Mouse (Mus musculus): Measurements from ENCODE around the gene Specc1l. TPM values are rescaled to one million over a fixed set of nuclear protein-coding genes. Genes with fewer than 3 reads are reported as not detected.

Specc1l gene
- polyA plus RNA-seq, 1 experiment from 2014 or later = 27.6 TPM

- H3K4me3 ChIP-seq (ENCODE audit: low read length) = peak overlapping the region; percentile 88
- H3K9ac ChIP-seq (ENCODE audit: low read depth, low read length) = peak overlapping the region; percentile 85; the same call in 1 of the 2 replicates
- no peak for ATAC-seq (ENCODE audit: low FRiP score, low TSS enrichment)
- H3K27me3 ChIP-seq (ENCODE audit: control insufficient read depth, insufficient read depth, low read length) = no peaks in the 10 kb centered on the region
- peak overlapping the region; percentile 65 for H3K4me2 ChIP-seq (replicated peaks; ENCODE audit: low read depth, low read length)
- peaks cover 12% of the 10 kb centered on the region for H3K4me1 ChIP-seq (ENCODE audit: control insufficient read depth, insufficient read depth, low read length)
- no peak overlapping the region for H3K27ac ChIP-seq (ENCODE audit: low read depth, low read length)
- 44% methylated on average over 7 of the region's 7 CpGs for WGBS
- H3K9me3 ChIP-seq (ENCODE audit: control insufficient read depth, low read length) = no peaks in the 10 kb centered on the region
- H3K36me3 ChIP-seq (ENCODE audit: control insufficient read depth, insufficient read depth, low read length) = no peaks in the 10 kb centered on the region
These were observed 1.1 kb downstream of the Specc1l start for GRCm38 (mm10) chr10:75212981-75213380.

- H3K27ac ChIP-seq (ENCODE audit: low read depth, low read length) = no peak overlapping the region
- no peaks in the 10 kb centered on the region for H3K36me3 ChIP-seq (ENCODE audit: control insufficient read depth, insufficient read depth, low read length)
- ATAC-seq (ENCODE audit: low FRiP score, low TSS enrichment) = no peak
- no peaks in the 10 kb centered on the region for H3K9me3 ChIP-seq (ENCODE audit: control insufficient read depth, low read length)
- WGBS = 87% methylated on average over 3 of the region's 3 CpGs
- H3K4me3 ChIP-seq (ENCODE audit: low read length) = no peak overlapping the region
- no peak overlapping the region for H3K9ac ChIP-seq (ENCODE audit: low read depth, low read length)
- H3K27me3 ChIP-seq (ENCODE audit: control insufficient read depth, insufficient read depth, low read length) = no peaks in the 10 kb centered on the region
- peaks cover 5% of the 10 kb centered on the region; the same call in 1 of the 2 replicates for H3K4me1 ChIP-seq (ENCODE audit: control insufficient read depth, insufficient read depth, low read length)
- no peak overlapping the region for H3K4me2 ChIP-seq (replicated peaks; ENCODE audit: low read depth, low read length)
These were observed 8.8 kb downstream of the Specc1l start for GRCm38 (mm10) chr10:75220722-75221121.

- H3K9ac ChIP-seq (ENCODE audit: low read depth, low read length) = no peak overlapping the region
- peaks cover 5% of the 10 kb centered on the region; the same call in 1 of the 2 replicates for H3K4me1 ChIP-seq (ENCODE audit: control insufficient read depth, insufficient read depth, low read length)
- WGBS = 76% methylated on average over 4 of the region's 4 CpGs
- no peak overlapping the region for H3K4me3 ChIP-seq (ENCODE audit: low read length)
- H3K27me3 ChIP-seq (ENCODE audit: control insufficient read depth, insufficient read depth, low read length) = no peaks in the 10 kb centered on the region
- no peak for ATAC-seq (ENCODE audit: low FRiP score, low TSS enrichment)
- no peak overlapping the region for H3K27ac ChIP-seq (ENCODE audit: low read depth, low read length)
- H3K4me2 ChIP-seq (replicated peaks; ENCODE audit: low read depth, low read length) = no peak overlapping the region
- H3K36me3 ChIP-seq (ENCODE audit: control insufficient read depth, insufficient read depth, low read length) = no peaks in the 10 kb centered on the region
- no peaks in the 10 kb centered on the region for H3K9me3 ChIP-seq (ENCODE audit: control insufficient read depth, low read length)
These were observed 10.2 kb downstream of the Specc1l start for GRCm38 (mm10) chr10:75221936-75222610.

- Histone ChIP-seq H3K36me3 (ENCODE audit: control insufficient read depth, insufficient read depth, low read length) (no peaks in the 10 kb centered on the region), H3K9me3 (ENCODE audit: control insufficient read depth, low read length) (no peaks in the 10 kb centered on the region), H3K4me2 (replicated peaks; ENCODE audit: low read depth, low read length) (no peak overlapping the region), H3K4me1 (ENCODE audit: control insufficient read depth, insufficient read depth, low read length) (peaks cover 5% of the 10 kb centered on the region; the same call in 1 of the 2 replicates), H3K9ac (ENCODE audit: low read depth, low read length) (no peak overlapping the region), H3K4me3 (ENCODE audit: low read length) (no peak overlapping the region), H3K27me3 (ENCODE audit: control insufficient read depth, insufficient read depth, low read length) (no peaks in the 10 kb centered on the region), H3K27ac (ENCODE audit: low read depth, low read length) (no peak overlapping the region)
- WGBS = 74% methylated on average over 5 of the region's 5 CpGs
- no peak for ATAC-seq (ENCODE audit: low FRiP score, low TSS enrichment)
These were observed 10.7 kb downstream of the Specc1l start for GRCm38 (mm10) chr10:75222611-75222998.

- no peak overlapping the region for H3K27ac ChIP-seq (ENCODE audit: low read depth, low read length)
- peaks cover 5% of the 10 kb centered on the region; the same call in 1 of the 2 replicates for H3K4me1 ChIP-seq (ENCODE audit: control insufficient read depth, insufficient read depth, low read length)
- H3K27me3 ChIP-seq (ENCODE audit: control insufficient read depth, insufficient read depth, low read length) = no peaks in the 10 kb centered on the region
- H3K9ac ChIP-seq (ENCODE audit: low read depth, low read length) = no peak overlapping the region
- H3K9me3 ChIP-seq (ENCODE audit: control insufficient read depth, low read length) = no peaks in the 10 kb centered on the region
- 69% methylated on average over 3 of the region's 3 CpGs for WGBS
- no peaks in the 10 kb centered on the region for H3K36me3 ChIP-seq (ENCODE audit: control insufficient read depth, insufficient read depth, low read length)
- no peak overlapping the region for H3K4me3 ChIP-seq (ENCODE audit: low read length)
- no peak for ATAC-seq (ENCODE audit: low FRiP score, low TSS enrichment)
- H3K4me2 ChIP-seq (replicated peaks; ENCODE audit: low read depth, low read length) = no peak overlapping the region
These were observed 12.3 kb downstream of the Specc1l start for GRCm38 (mm10) chr10:75224154-75224553.

- Histone ChIP-seq H3K27me3 (ENCODE audit: control insufficient read depth, insufficient read depth, low read length) (no peaks in the 10 kb centered on the region), H3K9ac (ENCODE audit: low read depth, low read length) (no peak overlapping the region), H3K4me2 (replicated peaks; ENCODE audit: low read depth, low read length) (no peak overlapping the region), H3K36me3 (ENCODE audit: control insufficient read depth, insufficient read depth, low read length) (no peaks in the 10 kb centered on the region), H3K4me1 (ENCODE audit: control insufficient read depth, insufficient read depth, low read length) (peaks cover 5% of the 10 kb centered on the region; the same call in 1 of the 2 replicates), H3K27ac (ENCODE audit: low read depth, low read length) (no peak overlapping the region), H3K9me3 (ENCODE audit: control insufficient read depth, low read length) (no peaks in the 10 kb centered on the region), H3K4me3 (ENCODE audit: low read length) (no peak overlapping the region)
- no peak for ATAC-seq (ENCODE audit: low FRiP score, low TSS enrichment)
- WGBS = no CpG with 5 or more reads among the region's 2 CpGs
These were observed 12.8 kb downstream of the Specc1l start for GRCm38 (mm10) chr10:75224630-75225029.

GRCm38 (mm10) chr10:75227381-75227780, 15.5 kb downstream of the Specc1l start:
- no peak for ATAC-seq (ENCODE audit: low FRiP score, low TSS enrichment)
- H3K9ac ChIP-seq (ENCODE audit: low read depth, low read length) = no peak overlapping the region

GRCm38 (mm10) chr10:75230572-75230971, 18.7 kb downstream of the Specc1l start:
- H3K27me3 ChIP-seq (ENCODE audit: control insufficient read depth, insufficient read depth, low read length) = no peaks in the 10 kb centered on the region
- H3K27ac ChIP-seq (ENCODE audit: low read depth, low read length) = no peak overlapping the region
- 82% methylated on average over 4 of the region's 4 CpGs for WGBS
- H3K9ac ChIP-seq (ENCODE audit: low read depth, low read length) = no peak overlapping the region
- H3K4me2 ChIP-seq (replicated peaks; ENCODE audit: low read depth, low read length) = no peak overlapping the region
- peaks cover 21% of the 10 kb centered on the region for H3K36me3 ChIP-seq (ENCODE audit: control insufficient read depth, insufficient read depth, low read length)
- H3K4me3 ChIP-seq (ENCODE audit: low read length) = no peak overlapping the region
- no peaks in the 10 kb centered on the region for H3K9me3 ChIP-seq (ENCODE audit: control insufficient read depth, low read length)
- no peak for ATAC-seq (ENCODE audit: low FRiP score, low TSS enrichment)
- 0 out of 2 replicates have a peak, but pooled peaks cover 4% of the 10 kb centered on the region for H3K4me1 ChIP-seq (ENCODE audit: control insufficient read depth, insufficient read depth, low read length)

More at GRCm38 (mm10) chr10:75227381-75227780, 15.5 kb downstream of the Specc1l start:
- H3K36me3 ChIP-seq (ENCODE audit: control insufficient read depth, insufficient read depth, low read length) = peaks cover 12% of the 10 kb centered on the region
- no peak overlapping the region for H3K27ac ChIP-seq (ENCODE audit: low read depth, low read length)
- no peaks in the 10 kb centered on the region for H3K9me3 ChIP-seq (ENCODE audit: control insufficient read depth, low read length)
- no peak overlapping the region for H3K4me3 ChIP-seq (ENCODE audit: low read length)
- no peaks in the 10 kb centered on the region for H3K27me3 ChIP-seq (ENCODE audit: control insufficient read depth, insufficient read depth, low read length)
- no peak overlapping the region for H3K4me2 ChIP-seq (replicated peaks; ENCODE audit: low read depth, low read length)
- WGBS = 95% methylated on average over 3 of the region's 3 CpGs
- peaks cover 1% of the 10 kb centered on the region; the same call in 1 of the 2 replicates for H3K4me1 ChIP-seq (ENCODE audit: control insufficient read depth, insufficient read depth, low read length)

- H3K4me3 ChIP-seq (ENCODE audit: low read length) = no peak overlapping the region
- no peaks in the 10 kb centered on the region for H3K27me3 ChIP-seq (ENCODE audit: control insufficient read depth, insufficient read depth, low read length)
- WGBS = 91% methylated on average over 1 of the region's 1 CpGs
- H3K27ac ChIP-seq (ENCODE audit: low read depth, low read length) = no peak overlapping the region
- H3K9me3 ChIP-seq (ENCODE audit: control insufficient read depth, low read length) = no peaks in the 10 kb centered on the region
- ATAC-seq (ENCODE audit: low FRiP score, low TSS enrichment) = no peak
- H3K9ac ChIP-seq (ENCODE audit: low read depth, low read length) = no peak overlapping the region
- H3K36me3 ChIP-seq (ENCODE audit: control insufficient read depth, insufficient read depth, low read length) = peaks cover 21% of the 10 kb centered on the region
- H3K4me2 ChIP-seq (replicated peaks; ENCODE audit: low read depth, low read length) = no peak overlapping the region
- 0 out of 2 replicates have a peak, but pooled peaks cover 4% of the 10 kb centered on the region for H3K4me1 ChIP-seq (ENCODE audit: control insufficient read depth, insufficient read depth, low read length)
These were observed 20.0 kb downstream of the Specc1l start for GRCm38 (mm10) chr10:75231876-75232275.

Measured in kidney, embryonic 14.5 days (tissue).